Mouse (Mus musculus): ENCODE data around the gene Prkn. TPM values are rescaled to one million over a fixed set of nuclear protein-coding genes. Genes with fewer than 3 reads are reported as not detected.

Prkn gene
- total and polyA plus RNA-seq, 3 experiments: 4.5 to 10.6 (median 10.3) TPM

- no peak for DNase-seq
- H3K9ac ChIP-seq (ENCODE audit: low read depth, low read length): no peak overlapping the region
- H3K27me3 ChIP-seq (ENCODE audit: control insufficient read depth, insufficient read depth, low read length): no peaks in the 10 kb centered on the region
- no peaks in the 10 kb centered on the region for H3K79me2 ChIP-seq (replicated peaks; ENCODE audit: control insufficient read depth, insufficient read depth, low read length)
- TF ChIP-seq EP300 (IDR thresholded peaks at IDR 0.05; ENCODE audit: insufficient read depth, low read depth, low read length) (no peak), CTCF (IDR thresholded peaks at IDR 0.05) (no peak), POLR2A (IDR thresholded peaks at IDR 0.05; ENCODE audit: insufficient read depth, low read depth, low read length) (no peak)
- WGBS: 33% methylated on average over 11 of the region's 11 CpGs
- H3K27ac ChIP-seq: no peak overlapping the region
- intact Hi-C loops (cut with DNase I): no loop called here
- H3K4me3 ChIP-seq: no peak overlapping the region
- peaks cover 1% of the 10 kb centered on the region; the same call in 1 of the 2 replicates for H3K4me1 ChIP-seq (ENCODE audit: control insufficient read depth, insufficient read depth, low read length)
- H3K36me3 ChIP-seq (ENCODE audit: control insufficient read depth, insufficient read depth, low read length): no peaks in the 10 kb centered on the region
Measured at GRCm38 (mm10) chr17:12030556-12031160, 1190.5 kb downstream of the Prkn start.

- WGBS: under 1% methylated on average over 10 of the region's 10 CpGs
- H3K4me1 ChIP-seq (ENCODE audit: control insufficient read depth, insufficient read depth, low read length): peaks cover 1% of the 10 kb centered on the region; the same call in 1 of the 2 replicates
- no peak for TF ChIP-seq POLR2A (IDR thresholded peaks at IDR 0.05; ENCODE audit: insufficient read depth, low read depth, low read length)
- peak; percentile 77 for TF ChIP-seq CTCF (IDR thresholded peaks at IDR 0.05)
- no peak overlapping the region for H3K9ac ChIP-seq (ENCODE audit: low read depth, low read length)
- H3K79me2 ChIP-seq (replicated peaks; ENCODE audit: control insufficient read depth, insufficient read depth, low read length): no peaks in the 10 kb centered on the region
- H3K27ac ChIP-seq: no peak overlapping the region
- DNase-seq: peak; percentile 33 to 65
- intact Hi-C loops (cut with DNase I): no loop called here
- no peaks in the 10 kb centered on the region for H3K36me3 ChIP-seq (ENCODE audit: control insufficient read depth, insufficient read depth, low read length)
- no peak overlapping the region for H3K4me3 ChIP-seq
- H3K27me3 ChIP-seq (ENCODE audit: control insufficient read depth, insufficient read depth, low read length): no peaks in the 10 kb centered on the region
Measured at GRCm38 (mm10) chr17:12031203-12031942, 1191.2 kb downstream of the Prkn start.

DNA sequence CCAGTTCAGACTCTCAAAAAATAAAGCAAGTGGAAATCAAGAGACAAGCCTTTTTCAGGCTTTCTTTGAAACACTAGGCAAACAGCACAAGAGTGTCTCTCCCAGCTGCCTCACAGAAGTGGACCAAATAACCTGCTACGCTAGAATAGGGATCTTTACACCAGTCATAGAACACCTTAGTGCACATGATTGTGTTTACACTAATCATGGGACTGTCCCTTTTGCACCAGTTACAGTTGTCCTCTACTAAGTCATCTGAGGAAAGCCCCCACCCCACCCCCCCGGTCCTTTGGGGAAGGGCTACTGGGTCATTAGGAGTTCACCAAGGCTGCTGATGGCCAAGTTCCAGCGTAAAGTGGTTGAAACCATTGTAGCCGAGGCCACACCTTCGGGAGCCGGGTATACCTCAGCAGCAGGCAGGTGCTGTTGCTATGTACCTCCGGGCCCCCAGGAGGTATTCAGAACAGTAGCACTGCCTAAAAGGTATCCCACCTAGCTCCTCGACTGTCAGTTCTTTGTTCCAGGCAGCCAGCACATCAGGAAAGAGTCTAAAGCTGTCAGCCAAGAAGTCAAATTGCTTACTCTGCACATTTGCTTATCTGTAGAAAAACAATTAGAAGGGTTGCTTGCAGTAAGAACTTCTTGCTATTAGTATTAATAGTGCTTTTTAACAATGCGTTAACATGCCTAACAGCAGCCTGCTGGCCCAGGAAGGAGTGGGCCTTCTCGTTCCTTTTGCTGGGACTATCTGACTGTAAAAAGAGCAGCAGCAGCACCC lies 1192.0 kb downstream of the Prkn start:
- H3K9ac ChIP-seq (ENCODE audit: low read depth, low read length): no peak overlapping the region
- TF ChIP-seq CTCF (IDR thresholded peaks at IDR 0.05) (no peak), POLR2A (IDR thresholded peaks at IDR 0.05; ENCODE audit: insufficient read depth, low read depth, low read length) (no peak), EP300 (IDR thresholded peaks at IDR 0.05; ENCODE audit: insufficient read depth, low read depth, low read length) (no peak)
- WGBS: 59% methylated on average over 10 of the region's 10 CpGs
- no peak for DNase-seq
- H3K79me2 ChIP-seq (replicated peaks; ENCODE audit: control insufficient read depth, insufficient read depth, low read length): no peaks in the 10 kb centered on the region
- H3K27me3 ChIP-seq (ENCODE audit: control insufficient read depth, insufficient read depth, low read length): no peaks in the 10 kb centered on the region
- H3K36me3 ChIP-seq (ENCODE audit: control insufficient read depth, insufficient read depth, low read length): no peaks in the 10 kb centered on the region
- no peak overlapping the region for H3K4me3 ChIP-seq
- intact Hi-C loops (cut with DNase I): no loop called here
- H3K27ac ChIP-seq: no peak overlapping the region
- peaks cover 1% of the 10 kb centered on the region; the same call in 1 of the 2 replicates for H3K4me1 ChIP-seq (ENCODE audit: control insufficient read depth, insufficient read depth, low read length)

DNA sequence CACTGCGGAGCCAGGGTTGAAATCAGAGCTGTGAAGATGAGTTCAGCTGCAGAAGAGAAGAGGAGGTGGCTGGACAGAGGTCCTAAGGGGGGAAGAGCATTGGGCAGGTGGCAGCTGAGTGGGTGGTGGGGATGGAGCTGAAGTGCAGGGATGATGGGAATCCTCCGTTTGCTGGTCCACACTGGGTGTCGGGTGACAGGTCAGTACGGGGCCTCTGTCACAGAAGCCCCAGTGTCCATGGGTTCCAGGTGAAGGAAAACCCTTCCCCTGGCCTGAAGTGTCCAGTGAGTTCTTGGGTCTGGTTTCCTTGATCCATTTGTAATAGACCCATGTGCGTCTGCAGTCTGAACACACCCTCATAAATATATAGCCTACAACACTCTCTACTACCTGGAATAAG lies 1195.2 kb downstream of the Prkn start:
- Histone ChIP-seq H3K27ac (no peak overlapping the region), H3K9ac (ENCODE audit: low read depth, low read length) (no peak overlapping the region), H3K79me2 (replicated peaks; ENCODE audit: control insufficient read depth, insufficient read depth, low read length) (no peaks in the 10 kb centered on the region), H3K36me3 (ENCODE audit: control insufficient read depth, insufficient read depth, low read length) (no peaks in the 10 kb centered on the region), H3K4me3 (no peak overlapping the region), H3K4me1 (ENCODE audit: control insufficient read depth, insufficient read depth, low read length) (peaks cover 1% of the 10 kb centered on the region; the same call in 1 of the 2 replicates), H3K27me3 (ENCODE audit: control insufficient read depth, insufficient read depth, low read length) (no peaks in the 10 kb centered on the region)
- DNase-seq: no peak
- 55% methylated on average over 5 of the region's 5 CpGs for WGBS
- TF ChIP-seq POLR2A (IDR thresholded peaks at IDR 0.05; ENCODE audit: insufficient read depth, low read depth, low read length) (no peak), EP300 (IDR thresholded peaks at IDR 0.05; ENCODE audit: insufficient read depth, low read depth, low read length) (no peak), CTCF (IDR thresholded peaks at IDR 0.05) (no peak)
- intact Hi-C loops (cut with DNase I): loop anchor here (5.0 kb wide), 1 partner anchor 82 kb away; the partner anchor contains the start of gene Agpat4

GRCm38 (mm10) chr17:12036205-12036604 lies 1196.0 kb downstream of the Prkn start:
- 45% methylated on average over 6 of the region's 6 CpGs for WGBS
- TF ChIP-seq CTCF (IDR thresholded peaks at IDR 0.05) (peak; percentile 94), EP300 (IDR thresholded peaks at IDR 0.05; ENCODE audit: insufficient read depth, low read depth, low read length) (0 out of 2 replicates have a peak, but pooled peaks have one; percentile 15), POLR2A (IDR thresholded peaks at IDR 0.05; ENCODE audit: insufficient read depth, low read depth, low read length) (no peak)
- peak in 1 of 2 experiments; percentile 65 for DNase-seq
- H3K4me3 ChIP-seq: no peak overlapping the region
- no peaks in the 10 kb centered on the region for H3K36me3 ChIP-seq (ENCODE audit: control insufficient read depth, insufficient read depth, low read length)
- H3K79me2 ChIP-seq (replicated peaks; ENCODE audit: control insufficient read depth, insufficient read depth, low read length): no peaks in the 10 kb centered on the region
- no peaks in the 10 kb centered on the region for H3K27me3 ChIP-seq (ENCODE audit: control insufficient read depth, insufficient read depth, low read length)
- H3K4me1 ChIP-seq (ENCODE audit: control insufficient read depth, insufficient read depth, low read length): no peaks in the 10 kb centered on the region
- H3K9ac ChIP-seq (ENCODE audit: low read depth, low read length): no peak overlapping the region
- intact Hi-C loops (cut with DNase I): loop anchor here (1.0 to 5.0 kb wide), 2 partner anchors 81 to 336 kb away; partner anchors contain the start of gene Agpat4
- no peak overlapping the region for H3K27ac ChIP-seq
